Mouse (Mus musculus): ENCODE measurements at regions not wholly inside any gene's neighbourhood (a gene's known extent, or its start where the extent isn't known, plus 50 kb on each side); places are given as distances from the start of the nearest gene placed in this dataset.

- H3K4me2 ChIP-seq (ENCODE audit: low read length), result no peak overlapping the region
- H3K27me3 ChIP-seq (ENCODE audit: insufficient read depth, low read length), result no peaks in the 10 kb centered on the region
- DNase-seq (ENCODE audit: low spot score) (no peak), ATAC-seq (replicated peaks; ENCODE audit: low FRiP score, low read depth) (no peak)
- no peak overlapping the region for H3K4me3 ChIP-seq (replicated peaks; ENCODE audit: low read depth, low read length)
- H3K4me1 ChIP-seq (replicated peaks; ENCODE audit: insufficient read depth, low read length), result no peaks in the 10 kb centered on the region
- 86% methylated on average over 4 of the region's 4 CpGs for WGBS
- H3K27ac ChIP-seq, result no peak overlapping the region
- H3K9ac ChIP-seq (ENCODE audit: low read depth, low read length), result no peak overlapping the region
- no peak for TF ChIP-seq CTCF (IDR thresholded peaks at IDR 0.05; ENCODE audit: low read depth)
- H3K36me3 ChIP-seq (ENCODE audit: insufficient read depth, low read length), result no peaks in the 10 kb centered on the region
- no peaks in the 10 kb centered on the region for H3K9me3 ChIP-seq (replicated peaks; ENCODE audit: low read length)
Measured at GRCm38 (mm10) chr8:60829093-60829492, 61.1 kb upstream of the Hpf1 start.

- H3K4me3 ChIP-seq (replicated peaks; ENCODE audit: low read depth, low read length), result no peak overlapping the region
- 81% methylated on average over 1 of the region's 1 CpGs for WGBS
- no peaks in the 10 kb centered on the region for H3K27me3 ChIP-seq (ENCODE audit: insufficient read depth, low read length)
- no peak for ATAC-seq (replicated peaks; ENCODE audit: low FRiP score, low read depth)
- no peak overlapping the region for H3K27ac ChIP-seq
- no peaks in the 10 kb centered on the region for H3K4me1 ChIP-seq (replicated peaks; ENCODE audit: insufficient read depth, low read length)
- no peak for TF ChIP-seq CTCF (IDR thresholded peaks at IDR 0.05; ENCODE audit: low read depth)
- H3K36me3 ChIP-seq (ENCODE audit: insufficient read depth, low read length), result no peaks in the 10 kb centered on the region
- H3K9me3 ChIP-seq (replicated peaks; ENCODE audit: low read length), result no peaks in the 10 kb centered on the region
- DNase-seq (ENCODE audit: low spot score), result no peak
- no peak overlapping the region for H3K9ac ChIP-seq (ENCODE audit: low read depth, low read length)
- no peak overlapping the region for H3K4me2 ChIP-seq (ENCODE audit: low read length)
Measured at GRCm38 (mm10) chr8:60830556-60830955, 59.7 kb upstream of the Hpf1 start.

GRCm38 (mm10) chr8:60838526-60838925, 51.7 kb upstream of the Hpf1 start:
- H3K27me3 ChIP-seq (ENCODE audit: insufficient read depth, low read length), result no peaks in the 10 kb centered on the region

More at GRCm38 (mm10) chr8:60838526-60838925, 51.7 kb upstream of the Hpf1 start:
- Histone ChIP-seq H3K4me3 (replicated peaks; ENCODE audit: low read depth, low read length) (no peak overlapping the region), H3K9ac (ENCODE audit: low read depth, low read length) (no peak overlapping the region), H3K36me3 (ENCODE audit: insufficient read depth, low read length) (no peaks in the 10 kb centered on the region), H3K9me3 (replicated peaks; ENCODE audit: low read length) (no peaks in the 10 kb centered on the region), H3K4me1 (replicated peaks; ENCODE audit: insufficient read depth, low read length) (no peaks in the 10 kb centered on the region), H3K4me2 (ENCODE audit: low read length) (no peak overlapping the region), H3K27ac (no peak overlapping the region)
- ATAC-seq (replicated peaks; ENCODE audit: low FRiP score, low read depth) (no peak), DNase-seq (ENCODE audit: low spot score) (no peak)
- TF ChIP-seq CTCF (IDR thresholded peaks at IDR 0.05; ENCODE audit: low read depth), result no peak
- WGBS, result 6% methylated on average over 3 of the region's 3 CpGs
